In the genomic region with DNA sequence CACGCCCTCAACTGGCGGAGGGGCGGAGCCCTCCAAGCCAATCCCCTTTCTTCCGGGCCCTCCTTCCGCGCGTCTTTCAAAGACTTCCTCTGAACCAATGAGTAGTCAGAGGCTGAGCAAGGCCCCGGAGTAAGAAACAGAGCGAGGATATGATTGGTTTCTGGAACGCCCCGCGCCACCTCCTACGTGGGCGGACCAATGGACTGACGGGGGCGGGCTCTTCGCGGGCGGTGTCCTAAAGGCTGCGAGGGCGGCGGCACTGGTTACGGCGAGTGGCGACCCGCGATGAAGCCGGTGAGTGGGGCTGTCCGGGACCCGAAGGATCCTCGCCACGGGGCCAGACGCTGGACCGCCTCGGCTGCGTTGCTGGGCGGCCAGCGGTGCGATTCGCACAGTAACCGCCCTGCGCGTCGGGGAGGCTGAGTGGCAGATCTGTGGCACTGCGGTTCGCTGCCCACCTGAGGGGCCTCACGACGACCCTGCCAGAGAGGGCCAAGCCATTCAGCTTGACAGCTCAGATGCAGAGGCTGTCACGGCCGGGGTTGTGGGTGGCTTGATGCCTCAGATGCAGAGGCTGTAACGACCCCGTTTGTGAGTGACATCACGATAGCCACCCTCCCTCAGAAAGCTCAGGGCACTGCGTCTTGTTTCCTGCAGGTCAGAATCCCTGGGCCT, we compare ENCODE assay signal across 8 mouse cellular contexts. TPM values are rescaled to one million over a fixed set of nuclear protein-coding genes. Genes with fewer than 3 reads are reported as not detected.
A peak's percentile ranks its signal among the peaks of the same experiment; 100 is the strongest.
DNase-seq lines count a peak whose midpoint lies in the region; ATAC-seq lines count a peak whose summit lies in the region.

A gene (plus strand): TSS at position 187 of the 675 bp plus-strand sequence.

- H3K9me3 ChIP-seq in hindbrain, embryonic 14.5 days (ENCODE audit: control insufficient read depth, low read length): no peaks in the 10 kb centered on the region

- peak; percentile 98 for DNase-seq in R1 (ENCODE audit: low read depth, low spot score)
- peak; percentile 78 to 86 for DNase-seq in cerebellum, postnatal 25 days
- DNase-seq in frontal cortex, postnatal 25 days (ENCODE audit: low spot score in 2 of 2): peak; percentile 66 to 76
- DNase-seq in hindbrain, embryonic 14.5 days (ENCODE audit: low spot score): peak; percentile 87
- peak; percentile 78 to 81 for DNase-seq in layer of hippocampus, postnatal 36 days
- DNase-seq in lung, postnatal 36 days: peak; percentile 97
- DNase-seq in retina, postnatal 1 day: peak; percentile 97
- DNase-seq in urinary bladder, adult 18-20 months (ENCODE audit: low spot score in 2 of 2): peak; percentile 81 to 92

- no peaks in the 10 kb centered on the region for H3K4me1 ChIP-seq in hindbrain, embryonic 14.5 days (replicated peaks; ENCODE audit: control insufficient read depth, insufficient read depth, low read length)

- WGBS in hindbrain, embryonic 14.5 days: under 1% methylated on average over 50 of the region's 54 CpGs

- H3K4me2 ChIP-seq in hindbrain, embryonic 14.5 days (replicated peaks): peak within 1 kb of the TSS; percentile 82

- peak within 1 kb of the TSS; percentile 63 for H3K4me3 ChIP-seq in hindbrain, embryonic 14.5 days (replicated peaks; ENCODE audit: low read length)

- no peaks in the 10 kb centered on the region for H3K27me3 ChIP-seq in hindbrain, embryonic 14.5 days (ENCODE audit: control insufficient read depth, insufficient read depth, low read length)

- H3K9ac ChIP-seq in hindbrain, embryonic 14.5 days: peak within 1 kb of the TSS; percentile 58

- peak; percentile 100 for ATAC-seq in hindbrain, embryonic 14.5 days (ENCODE audit: low FRiP score)

- H3K27ac ChIP-seq in hindbrain, embryonic 14.5 days: no peak within 1 kb of the TSS

- no peaks in the 10 kb centered on the region for H3K36me3 ChIP-seq in hindbrain, embryonic 14.5 days (replicated peaks; ENCODE audit: control insufficient read depth, insufficient read depth)

RNA-seq across cellular contexts. Expression of the gene that starts here (rescaled TPM):
- polyA plus RNA-seq in hindbrain, embryonic 14.5 days (2014; fragmentation: Nextera tagmentation; extraction: Ambion mirVana): 10.9 and 12.9 TPM in 2 replicates
- total RNA-seq in layer of hippocampus, postnatal 36 days (2021): not detected

Comparison
In these comparisons a context has a peak if more than half of its experiments do, and no peak if none do; other contexts are left out.
1. Peak in DNase-seq in layer of hippocampus, postnatal 36 days; RNA of the gene not detected or under 1 TPM.